Mouse (Mus musculus): ENCODE measurements around the gene Serpinb7.

Serpinb7 gene

DNA sequence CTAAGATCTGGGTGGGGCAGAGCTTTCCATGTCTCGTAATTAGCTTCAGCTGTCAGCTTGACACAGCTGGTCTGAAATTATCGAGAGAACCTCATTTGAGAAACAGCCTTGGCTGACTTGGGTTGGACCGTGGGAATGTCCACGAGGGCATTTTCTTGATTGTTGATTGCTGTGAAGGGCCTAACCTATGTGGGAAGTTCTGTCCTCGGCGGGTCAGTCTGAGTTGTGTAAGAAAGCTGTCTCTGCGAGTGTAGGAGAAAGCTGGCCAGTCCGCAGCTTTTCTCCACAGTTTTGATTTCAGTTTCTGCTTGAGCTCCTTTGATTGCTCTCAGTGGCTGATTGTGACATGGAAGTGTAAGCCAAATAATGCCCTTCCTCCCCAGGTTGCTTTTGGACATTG, 90.1 kb downstream of the Serpinb7 start:
- DNase-seq (ENCODE audit: low spot score): no peak

DNA sequence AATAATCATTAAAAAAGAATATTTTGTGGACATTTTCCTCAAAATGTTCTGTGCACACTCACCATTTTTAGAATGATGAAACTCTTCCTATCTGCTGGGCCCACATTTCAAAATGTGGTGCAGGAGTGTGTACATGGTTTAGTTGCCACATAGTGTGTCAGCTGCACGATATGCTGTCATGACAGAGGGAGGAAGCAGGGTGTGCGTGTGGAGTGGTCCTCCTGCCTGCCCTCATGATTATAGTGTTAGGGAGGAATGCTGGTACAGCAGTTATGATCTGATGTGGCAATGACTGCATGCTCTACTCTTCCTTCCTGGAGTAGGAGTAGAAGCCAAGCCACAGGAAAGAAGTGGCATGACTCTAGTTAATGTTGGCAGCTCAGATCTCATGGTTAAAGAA, 97.3 kb downstream of the Serpinb7 start:
- DNase-seq (ENCODE audit: low spot score): no peak

GRCm38 (mm10) chr1:107502025-107502424, 102.6 kb downstream of the Serpinb7 start:
- DNase-seq (ENCODE audit: low spot score): no peak

All from ovary, adult 18-20 months (tissue).